Mouse (Mus musculus) liver, embryonic 14.5 days (tissue): ENCODE data around the gene Rictor.

Source experiments
- CTCF ChIP-seq: IDR thresholded peaks from 2 replicates; pipeline ENCODE4 v1.5.1; 2016; ENCODE audit warnings: antibody characterized with exemption, low read depth, control low read depth
- EP300 ChIP-seq: IDR thresholded peaks from 2 replicates; pipeline ENCODE4 v1.6.1; 2016; ENCODE audit warnings: antibody characterized with exemption, low read depth

DNA sequence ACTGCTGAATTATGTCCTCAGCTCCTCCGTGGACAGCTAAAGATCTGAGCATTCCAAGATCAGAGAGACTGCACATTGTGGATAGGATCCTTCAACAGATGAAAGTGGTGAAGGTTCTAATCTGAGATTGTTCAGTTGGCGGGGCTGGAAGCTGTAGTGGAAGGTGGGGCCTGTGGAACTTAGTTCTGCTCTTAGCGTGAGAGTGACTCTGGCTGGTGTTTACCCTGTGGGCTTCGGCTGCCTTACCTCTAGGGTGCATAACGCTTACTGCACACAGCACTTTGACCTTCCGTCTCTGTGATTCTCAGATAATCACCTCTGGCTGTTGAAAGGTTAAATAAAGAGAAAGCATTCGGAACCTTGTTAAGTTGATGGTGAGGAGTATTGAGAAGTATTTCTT is 6.6 kb downstream of the Rictor start:
- TF ChIP-seq EP300 = no peak
- TF ChIP-seq CTCF = no peak
